Mouse (Mus musculus) cerebellum, adult 2 months (tissue): ENCODE measurements around the gene Gm48551.

Source experiments
- CTCF ChIP-seq: fragments of 200-500 bp; IDR thresholded peaks from 2 replicates; pipeline ENCODE4 v1.5.1; 2011; ENCODE audit warnings: low read depth, mild to moderate bottlenecking, control low read depth, low read length, moderate library complexity, borderline replicate concordance; ENCODE audit not compliant: insufficient read depth
- POLR2A ChIP-seq: fragments of 200-500 bp; IDR thresholded peaks from 2 replicates; pipeline ENCODE4 v1.6.1; 2011; ENCODE audit warnings: low read length, control low read depth, borderline replicate concordance; ENCODE audit not compliant: insufficient read depth

DNA sequence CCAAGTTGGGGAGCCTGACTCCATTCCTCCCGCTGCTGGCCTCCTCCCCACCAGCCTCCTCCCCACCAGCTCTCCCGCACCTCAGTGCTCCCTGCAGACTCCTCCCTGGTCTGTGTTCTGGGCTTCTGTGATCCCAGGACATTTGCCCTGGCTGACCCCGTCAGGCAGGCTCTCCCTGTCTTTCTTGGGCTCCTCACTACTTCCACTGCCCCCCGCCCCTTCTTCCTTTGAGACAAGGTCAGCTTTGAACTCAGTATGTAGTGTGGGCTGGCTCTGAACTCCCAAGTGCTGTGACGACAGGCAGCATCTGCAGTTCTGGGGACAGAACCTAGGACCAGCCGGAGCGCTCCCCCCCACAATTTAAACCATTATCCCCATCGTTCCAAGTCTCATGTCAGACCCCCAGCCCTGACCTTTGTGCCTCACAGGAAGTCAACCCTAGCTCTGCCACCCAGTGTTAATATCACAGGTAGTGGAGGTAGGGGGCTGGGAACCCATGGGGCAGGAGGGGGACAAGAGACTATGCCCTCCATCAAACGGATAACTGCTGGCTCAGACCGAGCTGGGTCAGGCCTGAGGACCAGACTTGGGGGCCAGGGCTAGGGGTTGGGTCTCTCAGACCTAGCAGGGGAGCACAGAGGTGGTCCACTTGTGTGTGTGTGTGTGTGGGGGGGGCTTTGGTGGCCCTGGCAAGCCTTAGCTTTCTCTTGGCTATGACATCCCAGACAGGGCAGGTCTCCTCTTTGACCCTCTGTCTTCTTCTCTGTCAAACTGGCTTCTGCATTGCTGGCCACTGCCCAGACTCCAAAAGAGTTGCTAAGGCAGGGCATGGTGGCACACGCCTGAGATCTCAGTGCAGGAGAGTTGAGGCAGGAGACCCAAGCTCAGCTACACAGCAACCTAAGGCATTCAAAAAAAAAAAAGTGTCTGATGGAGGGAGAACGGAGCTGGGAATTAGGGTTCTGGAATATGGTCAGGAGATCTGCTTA is 33.3 kb downstream of the Gm48551 start:
- TF ChIP-seq POLR2A (no peak), CTCF (no peak)
